Mouse (Mus musculus): ENCODE results near the gene Sco1.
"Not testable (repeated sequence)": the region's sequence is repeated elsewhere in the genome, so short reads cannot be mapped to it uniquely, and the experiment has no call there.

Gene Sco1

GRCm38 (mm10) chr11:67052321-67052952 lies at the start of gene Sco1, which contains the start of gene Adprm:
Gene Sco1, plus strand, starts transcription at chr11:67052670.
Gene Adprm, minus strand, starts transcription at chr11:67052594.
- DNase-seq (ENCODE audit: extremely low read depth, low read depth) = peak; percentile 84

- DNase-seq (ENCODE audit: extremely low read depth, low read depth) = peak; percentile 75
Measured at GRCm38 (mm10) chr11:67002911-67003310, 49.6 kb upstream of the Sco1 start.

- DNase-seq (ENCODE audit: extremely low read depth, low read depth) = no peak
Measured at GRCm38 (mm10) chr11:67007961-67008360, 44.5 kb upstream of the Sco1 start.

- no peak for DNase-seq (ENCODE audit: extremely low read depth, low read depth)
Measured at GRCm38 (mm10) chr11:67008528-67008927, 43.9 kb upstream of the Sco1 start.

- no peak for DNase-seq (ENCODE audit: extremely low read depth, low read depth)
Measured at GRCm38 (mm10) chr11:67010430-67010829, 42.0 kb upstream of the Sco1 start.

GRCm38 (mm10) chr11:67011635-67012034 lies 40.8 kb upstream of the Sco1 start:
- DNase-seq (ENCODE audit: extremely low read depth, low read depth) = no peak

- DNase-seq (ENCODE audit: extremely low read depth, low read depth) = peak; percentile 65
Measured at GRCm38 (mm10) chr11:67017801-67018591, 34.5 kb upstream of the Sco1 start.

- DNase-seq (ENCODE audit: extremely low read depth, low read depth) = no peak
Measured at GRCm38 (mm10) chr11:67019711-67020475, 32.6 kb upstream of the Sco1 start.

- DNase-seq (ENCODE audit: extremely low read depth, low read depth) = peak; percentile 66
Measured at GRCm38 (mm10) chr11:67020948-67021347, 31.5 kb upstream of the Sco1 start.

- no peak for DNase-seq (ENCODE audit: extremely low read depth, low read depth)
Measured at GRCm38 (mm10) chr11:67022354-67023115, 29.9 kb upstream of the Sco1 start.

- not testable (repeated sequence) for DNase-seq (ENCODE audit: extremely low read depth, low read depth)
Measured at GRCm38 (mm10) chr11:67023191-67023590, 29.3 kb upstream of the Sco1 start.

- no peak for DNase-seq (ENCODE audit: extremely low read depth, low read depth)
Measured at GRCm38 (mm10) chr11:67023802-67024340, 28.6 kb upstream of the Sco1 start.

- peak; percentile 80 for DNase-seq (ENCODE audit: extremely low read depth, low read depth)
Measured at GRCm38 (mm10) chr11:67024867-67025477, 27.5 kb upstream of the Sco1 start, which contains the start of gene Tmem220. Gene Tmem220, plus strand, starts transcription at chr11:67025154.

- DNase-seq (ENCODE audit: extremely low read depth, low read depth) = no peak
Measured at GRCm38 (mm10) chr11:67030904-67031602, 21.4 kb upstream of the Sco1 start.

GRCm38 (mm10) chr11:67031603-67031915 lies 20.9 kb upstream of the Sco1 start:
- DNase-seq (ENCODE audit: extremely low read depth, low read depth) = no peak

GRCm38 (mm10) chr11:67034775-67035485 lies 17.5 kb upstream of the Sco1 start:
- DNase-seq (ENCODE audit: extremely low read depth, low read depth) = no peak

GRCm38 (mm10) chr11:67036229-67036628 lies 16.2 kb upstream of the Sco1 start:
- DNase-seq (ENCODE audit: extremely low read depth, low read depth) = no peak

- no peak for DNase-seq (ENCODE audit: extremely low read depth, low read depth)
Measured at GRCm38 (mm10) chr11:67036892-67037291, 15.6 kb upstream of the Sco1 start.

GRCm38 (mm10) chr11:67039799-67040198 lies 12.7 kb upstream of the Sco1 start:
- no peak for DNase-seq (ENCODE audit: extremely low read depth, low read depth)

Data from MEL-GATA-1-ER (cell line).